Mouse (Mus musculus) splenic B cell, adult 2 months (primary cell): ENCODE results near the gene Nedd8.

ENCODE experiments used
- DNase-seq: peaks from one replicate; pipeline ENCODE4 v3.0.0-alpha.2; 2011; ENCODE audit warnings: low read depth, low spot score
- H3K27me3 ChIP-seq: 2 replicates; pipeline ENCODE4 v1.6.1; 2012; ENCODE audit warnings: mild to moderate bottlenecking, low read length, moderate library complexity, mixed read lengths; ENCODE audit not compliant: control insufficient read depth, poor library complexity, insufficient read depth, severe bottlenecking
- H3K36me3 ChIP-seq: 2 replicates; pipeline ENCODE4 v1.6.1; 2012; ENCODE audit warnings: mild to moderate bottlenecking, low read length, moderate library complexity, mixed read lengths; ENCODE audit not compliant: control insufficient read depth, poor library complexity, insufficient read depth, severe bottlenecking

Nedd8 gene

DNA sequence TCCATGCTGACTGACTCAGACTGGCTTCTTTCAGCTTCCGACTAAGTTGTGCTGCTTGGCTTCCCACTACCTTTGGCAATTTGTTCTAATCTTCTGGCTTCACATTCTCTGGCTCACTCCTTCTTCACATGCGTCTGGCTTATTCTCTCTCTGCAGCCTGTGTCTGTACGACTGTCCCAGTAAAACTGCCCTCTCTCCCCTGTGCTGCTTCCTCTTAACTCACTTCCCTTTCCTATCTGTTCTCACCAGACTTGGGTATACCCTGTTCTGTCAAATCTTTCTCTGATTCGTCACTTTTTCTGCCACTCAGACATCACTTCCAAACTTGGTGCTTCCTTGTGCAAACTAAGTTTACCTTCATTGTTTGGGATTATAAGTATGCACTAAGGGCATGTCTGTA, 25.3 kb upstream of the Nedd8 start:
- H3K27me3 ChIP-seq: no peaks in the 10 kb centered on the region
- no peaks in the 10 kb centered on the region for H3K36me3 ChIP-seq
- peak; percentile 29 for DNase-seq

- H3K27me3 ChIP-seq: no peaks in the 10 kb centered on the region
- H3K36me3 ChIP-seq: no peaks in the 10 kb centered on the region
- no peak for DNase-seq
Measured at GRCm38 (mm10) chr14:55689433-55689832, 17.5 kb upstream of the Nedd8 start.

GRCm38 (mm10) chr14:55682118-55682493, 10.2 kb upstream of the Nedd8 start:
- H3K27me3 ChIP-seq: no peaks in the 10 kb centered on the region
- no peak for DNase-seq

GRCm38 (mm10) chr14:55681160-55682117, 9.5 kb upstream of the Nedd8 start, which contains the start of gene Tinf2:
Tinf2 (minus strand) TSS chr14:55681820.
- Histone ChIP-seq H3K36me3 (peaks cover 2% of the 10 kb centered on the region), H3K27me3 (no peaks in the 10 kb centered on the region)
- peak; percentile 98 for DNase-seq

More at GRCm38 (mm10) chr14:55682118-55682493, 10.2 kb upstream of the Nedd8 start:
- peaks cover 2% of the 10 kb centered on the region; the same call in 1 of the 2 replicates for H3K36me3 ChIP-seq

DNA sequence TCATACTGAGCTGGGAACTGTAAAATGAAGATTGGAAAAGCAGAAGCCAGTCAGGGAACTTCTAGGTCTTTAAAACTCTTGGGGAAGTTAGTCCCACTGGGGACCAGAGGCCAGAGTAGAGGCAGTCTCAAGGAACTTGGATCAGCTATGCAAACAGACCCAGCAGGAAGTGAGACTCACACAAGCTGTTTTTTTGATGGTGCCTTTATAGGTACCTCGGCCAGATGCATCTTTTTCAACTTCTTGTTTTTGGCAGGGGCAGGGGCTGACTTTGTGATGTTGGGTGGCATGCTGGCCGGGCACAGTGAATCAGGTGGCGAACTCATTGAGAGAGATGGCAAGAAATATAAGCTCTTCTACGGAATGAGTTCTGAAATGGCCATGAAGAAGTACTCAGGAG, 5.7 kb upstream of the Nedd8 start:
- Histone ChIP-seq H3K36me3 (peaks cover 2% of the 10 kb centered on the region), H3K27me3 (no peaks in the 10 kb centered on the region)
- peak; percentile 49 for DNase-seq

- DNase-seq: no peak
- Histone ChIP-seq H3K36me3 (no peaks in the 10 kb centered on the region; the same call in 1 of the 2 replicates), H3K27me3 (no peaks in the 10 kb centered on the region)
Measured at GRCm38 (mm10) chr14:55672741-55673060, 777 bp upstream of the Nedd8 start.

DNA sequence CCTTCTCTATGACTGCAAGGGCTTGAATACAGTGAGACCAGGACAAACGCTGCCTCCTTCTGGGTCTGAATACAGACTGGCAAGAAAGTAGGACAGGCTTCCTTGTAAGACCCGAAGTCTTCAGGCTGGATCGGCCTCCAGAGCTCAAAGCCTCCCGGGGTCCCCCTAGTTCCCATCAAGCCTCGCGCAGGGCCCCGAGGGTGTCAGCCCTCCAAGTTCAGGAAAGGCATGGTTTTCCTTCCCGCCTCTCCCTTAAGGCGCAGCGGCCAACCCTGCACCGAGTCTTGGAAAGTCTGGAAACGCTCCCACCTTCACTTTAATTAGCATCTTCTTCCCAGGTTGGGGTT, 465 bp downstream of the Nedd8 start:
- Histone ChIP-seq H3K27me3 (no peaks in the 10 kb centered on the region), H3K36me3 (no peaks in the 10 kb centered on the region; the same call in 1 of the 2 replicates)
- DNase-seq: no peak

GRCm38 (mm10) chr14:55660636-55661035, 11.3 kb downstream of the Nedd8 start:
- H3K27me3 ChIP-seq: no peaks in the 10 kb centered on the region
- no peak for DNase-seq
- H3K36me3 ChIP-seq: peaks cover 6% of the 10 kb centered on the region

- Histone ChIP-seq H3K27me3 (no peaks in the 10 kb centered on the region), H3K36me3 (peaks cover 6% of the 10 kb centered on the region)
- peak; percentile 87 for DNase-seq
Measured at GRCm38 (mm10) chr14:55659960-55660573, 11.9 kb downstream of the Nedd8 start, which contains the start of gene Mdp1. Mdp1 (minus strand) TSS chr14:55660508.

DNA sequence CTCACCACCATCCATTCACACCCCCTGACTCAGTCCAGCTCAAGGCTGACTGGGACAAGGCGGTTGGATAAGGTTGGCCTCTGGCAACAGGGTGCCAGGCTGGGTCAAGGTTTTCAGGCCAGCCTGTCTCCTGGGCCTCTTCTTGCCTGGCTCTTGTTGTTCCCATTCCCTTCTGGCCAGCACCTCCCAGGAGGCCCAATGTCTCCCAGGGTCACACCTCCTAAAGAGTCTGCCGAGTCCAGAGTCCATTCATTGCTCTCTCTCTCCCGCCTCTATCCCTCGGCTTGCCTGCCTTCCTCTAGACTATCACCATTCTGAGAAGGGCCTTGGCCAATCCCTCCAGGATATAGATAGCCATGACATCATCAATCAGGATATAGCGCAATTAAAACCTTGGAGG, 13.9 kb downstream of the Nedd8 start:
- DNase-seq: no peak
- peaks cover 6% of the 10 kb centered on the region for H3K36me3 ChIP-seq
- no peaks in the 10 kb centered on the region for H3K27me3 ChIP-seq

DNA sequence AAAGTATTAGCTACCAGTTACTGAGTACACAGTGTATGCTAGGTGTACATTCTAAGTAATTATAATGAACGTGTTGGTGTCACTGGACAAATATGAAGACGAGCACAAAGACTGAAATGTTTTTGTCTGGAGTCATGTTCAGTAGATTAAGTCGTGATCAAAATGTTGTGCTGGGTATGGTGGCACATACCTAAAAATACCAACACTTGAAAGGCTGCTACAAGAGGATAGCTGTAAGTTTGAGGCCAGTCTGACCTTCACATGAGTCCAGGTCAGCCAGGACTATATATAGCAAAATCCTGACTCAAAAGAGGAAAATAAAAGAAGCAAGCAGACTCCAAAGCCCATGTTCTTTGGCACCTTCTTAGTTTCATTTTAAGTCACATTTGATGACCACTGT, 15.0 kb downstream of the Nedd8 start:
- Histone ChIP-seq H3K27me3 (no peaks in the 10 kb centered on the region), H3K36me3 (peaks cover 3% of the 10 kb centered on the region)
- no peak for DNase-seq

GRCm38 (mm10) chr14:55651528-55651927, 20.4 kb downstream of the Nedd8 start:
- DNase-seq: no peak
- Histone ChIP-seq H3K36me3 (no peaks in the 10 kb centered on the region), H3K27me3 (no peaks in the 10 kb centered on the region)

- Histone ChIP-seq H3K27me3 (no peaks in the 10 kb centered on the region), H3K36me3 (no peaks in the 10 kb centered on the region)
- DNase-seq: no peak
Measured at GRCm38 (mm10) chr14:55649884-55650283, 22.0 kb downstream of the Nedd8 start, which contains the start of gene Tssk4. Tssk4 (plus strand) TSS chr14:55650184.

DNA sequence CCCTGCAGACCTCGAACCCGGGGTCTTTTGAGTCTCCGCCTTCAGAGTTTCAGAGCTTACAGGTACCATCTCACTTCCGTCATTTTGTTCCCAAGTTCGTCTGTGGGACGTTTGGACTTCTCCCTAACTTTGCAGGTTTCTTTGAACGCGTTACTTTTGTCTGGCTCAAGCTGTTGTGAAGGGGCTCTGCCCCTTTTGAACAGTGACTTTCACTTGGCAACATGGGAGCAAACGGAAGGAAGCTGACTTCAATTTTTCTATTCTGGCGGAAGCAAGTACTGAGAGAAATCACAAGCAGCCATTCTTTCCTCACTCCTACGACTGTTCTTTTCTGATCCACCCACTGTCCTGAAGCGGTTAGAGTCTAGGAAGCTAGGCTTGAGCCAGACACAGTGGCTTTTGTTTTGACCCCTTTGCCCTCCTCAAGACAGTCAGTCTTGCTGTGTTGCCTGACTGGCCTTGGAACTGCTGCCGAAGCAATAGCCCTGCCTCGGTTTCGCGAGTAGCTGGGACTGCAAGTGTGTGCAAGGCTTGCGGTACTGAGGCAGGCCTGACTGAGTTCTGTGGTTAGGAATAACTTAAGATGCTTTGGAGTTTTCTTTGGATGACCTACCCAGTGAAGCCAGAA, 27.5 kb downstream of the Nedd8 start:
- Histone ChIP-seq H3K36me3 (peaks cover 4% of the 10 kb centered on the region; the same call in 1 of the 2 replicates), H3K27me3 (no peaks in the 10 kb centered on the region)
- peak; percentile 23 for DNase-seq
